Mouse (Mus musculus) kidney, postnatal 25 days (tissue): ENCODE measurements at regions not wholly inside any gene's neighbourhood (a gene's known extent, or its start where the extent isn't known, plus 50 kb on each side); places are given as distances from the start of the nearest gene placed in this dataset.

Source experiments
- DNase-seq, 2 experiments: peaks; one replicate each; pipeline ENCODE4 v3.0.0; 2021; ENCODE audit warnings: mixed read lengths in 2 of 2

- no peak for DNase-seq
Observed at GRCm38 (mm10) chr13:3708896-3709631, 75.2 kb downstream of the Asb13 start.
